Mouse (Mus musculus) regulatory T cell (primary cell): ENCODE measurements around the gene Hck.

Experiments
- in situ Hi-C: fragments of 300-600 bp; cut with MboI, MseI; formaldehyde crosslinking; loops from one replicate; pipeline ENCODE4 v1.15.1; 2025; ENCODE audit warnings: high pct_unique_total_duplicates

Hck gene

DNA sequence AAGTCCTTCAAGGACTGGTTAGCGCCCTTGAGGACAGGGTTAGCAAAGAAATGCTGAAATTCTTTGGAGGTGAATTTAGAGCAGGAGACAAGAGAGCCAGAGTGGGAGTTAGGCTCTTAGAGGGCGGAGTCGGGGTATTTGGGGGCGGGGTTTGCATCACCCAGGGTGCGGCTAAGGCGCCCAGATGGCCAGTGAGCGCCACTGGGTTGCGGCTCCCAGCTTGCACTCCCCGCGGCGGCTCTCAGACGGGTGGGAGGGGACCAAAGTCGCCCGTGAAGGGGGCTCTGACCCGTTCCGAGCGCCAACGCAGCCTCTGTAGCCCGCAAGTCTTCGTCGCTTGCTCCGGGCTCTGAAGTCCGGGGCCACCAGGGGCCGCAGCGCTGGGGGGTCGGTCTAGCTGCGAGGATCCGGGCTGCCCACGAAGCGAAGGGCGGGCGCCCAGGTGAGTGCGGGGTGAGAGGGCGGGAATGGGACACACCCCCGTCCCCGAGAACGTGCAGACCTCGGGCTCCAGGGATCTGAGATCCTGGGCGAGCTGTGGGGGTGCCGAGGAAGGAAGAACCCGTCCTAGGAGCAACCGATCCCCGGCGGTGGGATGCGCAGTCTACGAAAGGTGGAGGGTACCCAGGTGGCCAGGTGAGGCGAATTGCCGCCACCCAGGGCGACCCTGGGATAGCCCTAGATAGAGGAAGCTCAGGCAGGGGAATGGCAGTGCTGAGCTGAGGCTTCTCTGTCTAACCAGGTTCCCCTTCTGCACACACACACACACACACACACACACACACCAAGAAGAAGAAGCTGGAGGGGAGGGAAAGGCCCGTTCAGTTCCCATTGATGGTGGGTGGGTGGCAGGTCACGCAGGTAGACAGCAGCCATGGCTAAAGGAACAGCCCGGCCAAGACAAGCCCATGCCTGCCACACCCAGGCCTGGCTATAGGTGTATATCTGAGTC lies at the start of gene Hck:
Gene Hck (plus strand): TSS at position 156 of the 952 bp plus-strand sequence.
- in situ Hi-C loops, result no loop called here

DNA sequence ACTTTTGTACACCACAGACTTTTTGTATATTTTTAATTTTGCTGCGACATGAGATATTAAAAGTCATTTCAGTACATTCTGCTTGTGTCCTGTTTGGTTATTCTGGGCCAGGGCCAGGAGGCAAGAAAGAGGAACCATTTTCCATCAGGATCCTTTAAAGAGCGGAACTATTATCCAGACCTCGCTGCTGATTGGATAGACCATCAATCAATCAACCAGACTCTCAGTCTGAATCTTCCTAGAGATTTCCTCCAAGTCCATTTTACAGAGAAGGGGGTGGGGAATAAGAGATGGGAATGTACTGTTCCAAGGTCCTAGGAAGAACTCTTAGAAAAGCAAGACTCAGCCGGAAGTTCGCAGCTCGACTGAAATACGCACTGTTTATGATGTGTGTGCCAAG lies 48.1 kb upstream of the Hck start:
- in situ Hi-C loops, result no loop called here

GRCm38 (mm10) chr2:153063394-153063793 lies 44.9 kb upstream of the Hck start:
- in situ Hi-C loops, result no loop called here

DNA sequence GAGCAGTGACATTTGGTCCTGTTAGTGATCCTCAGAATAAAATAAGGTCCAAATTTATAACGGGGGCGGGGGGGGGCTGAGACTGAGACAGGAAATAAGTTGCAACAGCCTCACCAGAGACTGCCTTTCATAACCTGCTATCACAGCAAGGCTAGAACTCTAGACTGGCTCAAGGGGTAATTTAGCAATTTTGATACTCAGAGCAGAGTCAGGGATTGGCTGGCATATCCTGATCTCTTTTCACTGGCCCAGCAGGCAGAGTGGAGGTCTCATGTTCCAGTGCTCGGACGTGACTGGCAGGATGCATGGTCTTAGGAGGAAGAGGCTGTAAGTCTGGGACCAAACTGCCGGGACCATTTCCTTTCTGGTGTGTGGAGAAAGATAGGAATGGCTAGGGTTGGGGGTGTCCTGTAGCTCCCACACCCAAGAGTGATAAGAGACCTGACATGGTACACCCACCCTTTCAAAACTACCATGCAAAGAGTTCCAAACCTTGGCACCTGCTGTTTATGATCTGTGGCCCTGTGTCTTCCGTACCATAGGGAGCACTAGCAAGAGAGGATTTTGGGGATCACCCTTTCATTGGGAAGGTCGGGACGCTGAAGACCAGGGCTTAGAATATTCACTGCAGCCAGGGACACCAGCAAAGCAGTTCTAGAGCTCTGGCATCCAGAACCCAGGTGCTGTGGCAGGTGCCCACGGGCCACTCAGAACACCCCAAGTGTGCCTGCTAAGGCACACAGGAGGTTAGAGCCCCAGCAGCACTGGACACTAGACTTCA lies 43.9 kb upstream of the Hck start:
- in situ Hi-C loops, result no loop called here

DNA sequence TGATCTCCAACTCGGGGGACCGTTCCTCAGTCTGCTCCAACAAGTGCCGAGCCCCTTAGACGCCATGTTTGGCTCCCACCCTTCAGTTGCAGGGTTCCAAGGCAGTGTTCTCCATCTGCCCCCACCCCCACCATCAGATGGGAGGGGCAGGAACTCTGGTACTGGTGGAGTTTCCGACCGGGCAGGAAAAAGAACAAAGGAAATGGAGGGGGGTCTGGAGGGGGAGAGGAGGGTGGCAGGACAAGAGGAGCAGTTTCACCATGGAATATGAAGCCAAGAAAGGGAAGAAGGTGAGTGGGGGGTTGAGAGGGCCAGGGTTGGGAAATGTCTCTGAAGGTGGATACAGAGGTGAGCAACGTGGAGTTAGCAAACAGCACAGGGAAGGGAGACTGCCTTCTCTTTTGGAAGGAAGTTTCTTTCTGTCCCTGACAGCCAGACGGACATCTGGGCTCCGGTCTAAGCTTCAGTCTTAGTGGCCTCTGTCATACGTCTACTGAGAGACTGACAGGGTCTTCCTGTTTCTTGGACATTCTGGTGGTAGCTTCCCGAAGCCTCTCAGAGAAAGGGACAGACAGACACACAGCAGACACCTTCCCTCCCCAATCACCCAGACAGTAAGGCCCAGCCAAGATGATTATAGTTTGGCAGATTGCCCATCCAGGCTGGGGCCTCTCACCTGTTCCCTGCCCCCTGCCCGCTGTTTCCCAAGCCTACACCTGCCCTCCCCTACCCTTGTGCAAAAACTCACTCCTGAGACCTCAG lies 42.3 kb upstream of the Hck start, which contains the start of gene Ccm2l:
Gene Ccm2l (plus strand): TSS at position 209 of the 762 bp plus-strand sequence.
- in situ Hi-C loops, result no loop called here

GRCm38 (mm10) chr2:153066991-153067390 lies 41.3 kb upstream of the Hck start:
- in situ Hi-C loops, result no loop called here

GRCm38 (mm10) chr2:153070762-153071490 lies 37.3 kb upstream of the Hck start:
- in situ Hi-C loops, result loop anchor here (5.0 kb wide), 1 partner anchor 346 kb away; no protein-coding TSS in a partner anchor

DNA sequence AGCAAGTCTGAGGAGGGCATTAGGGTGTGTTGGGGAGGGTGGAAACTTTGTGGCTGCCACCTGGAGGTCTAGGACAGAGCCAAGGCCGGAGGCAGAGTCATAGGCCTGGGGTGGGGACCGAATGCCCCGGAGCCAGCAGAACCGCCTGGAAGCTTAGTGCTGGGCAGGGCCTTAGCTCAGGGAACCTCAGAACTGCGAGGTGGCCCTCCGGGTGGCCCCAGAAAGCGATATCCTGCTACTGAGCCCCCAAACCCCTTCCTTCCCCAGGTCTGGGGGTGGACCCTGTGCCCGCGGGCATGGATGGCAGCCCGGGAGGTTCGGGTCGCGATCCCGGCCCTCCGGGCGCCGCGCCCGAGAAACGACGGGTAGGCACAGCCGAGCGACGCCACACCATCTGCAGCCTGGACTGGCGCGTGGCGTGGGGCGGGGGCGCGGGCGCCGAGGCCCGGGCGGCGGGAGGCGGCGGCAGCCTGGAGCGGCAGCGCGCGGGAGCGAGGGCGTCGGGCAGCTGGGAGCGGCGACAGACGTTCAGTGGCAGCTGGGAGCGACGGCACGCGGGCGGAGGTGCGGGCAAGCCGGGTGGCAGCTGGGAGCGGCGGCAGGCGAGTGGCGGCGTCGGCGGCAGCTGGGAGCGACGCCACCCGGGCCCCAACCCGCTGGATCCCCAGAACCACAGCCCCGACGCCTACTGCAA lies 36.6 kb upstream of the Hck start:
- in situ Hi-C loops, result loop anchor here (5.0 kb wide), 1 partner anchor 346 kb away; no protein-coding TSS in a partner anchor

DNA sequence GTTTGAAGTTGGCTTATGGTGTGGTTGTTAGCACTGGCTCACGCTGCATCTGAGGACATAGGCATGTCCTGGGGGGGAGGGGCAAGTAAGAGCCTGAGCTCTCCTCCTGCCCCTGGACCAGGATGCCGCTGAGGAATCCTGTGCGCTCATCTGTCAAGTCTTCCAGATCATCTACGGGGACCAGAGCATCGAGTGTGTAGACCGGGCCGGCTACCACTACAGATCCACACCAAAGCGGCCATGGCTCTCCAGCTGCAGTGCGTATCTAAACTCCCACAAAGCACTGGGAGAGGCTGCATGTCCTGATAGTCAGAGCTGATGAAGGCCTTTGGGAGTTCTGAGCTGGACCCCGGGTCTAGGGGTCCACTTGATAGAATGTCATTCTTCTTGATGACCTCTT lies 33.6 kb upstream of the Hck start:
- in situ Hi-C loops, result loop anchor here (5.0 kb wide), 1 partner anchor 343 kb away; no protein-coding TSS in a partner anchor

DNA sequence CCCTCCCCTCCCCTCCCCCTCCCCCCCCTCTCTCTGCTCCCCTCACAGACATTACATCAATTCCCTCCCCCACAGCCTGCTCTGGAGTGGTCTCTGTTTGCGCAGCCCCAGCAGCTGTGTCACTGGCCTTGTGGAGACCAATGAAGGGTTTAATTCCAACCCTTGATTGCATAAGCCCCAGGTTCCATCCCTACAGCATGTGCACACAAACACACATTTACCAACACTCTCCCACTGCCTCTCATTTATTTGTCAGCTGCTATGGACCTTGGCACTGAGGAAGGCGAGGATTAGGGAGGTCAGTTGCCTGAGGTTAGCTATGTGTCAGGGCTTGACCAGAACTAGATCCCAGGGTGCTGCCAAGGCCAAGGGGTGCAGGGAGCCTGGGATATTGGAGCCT lies 32.3 kb upstream of the Hck start:
- in situ Hi-C loops, result no loop called here

DNA sequence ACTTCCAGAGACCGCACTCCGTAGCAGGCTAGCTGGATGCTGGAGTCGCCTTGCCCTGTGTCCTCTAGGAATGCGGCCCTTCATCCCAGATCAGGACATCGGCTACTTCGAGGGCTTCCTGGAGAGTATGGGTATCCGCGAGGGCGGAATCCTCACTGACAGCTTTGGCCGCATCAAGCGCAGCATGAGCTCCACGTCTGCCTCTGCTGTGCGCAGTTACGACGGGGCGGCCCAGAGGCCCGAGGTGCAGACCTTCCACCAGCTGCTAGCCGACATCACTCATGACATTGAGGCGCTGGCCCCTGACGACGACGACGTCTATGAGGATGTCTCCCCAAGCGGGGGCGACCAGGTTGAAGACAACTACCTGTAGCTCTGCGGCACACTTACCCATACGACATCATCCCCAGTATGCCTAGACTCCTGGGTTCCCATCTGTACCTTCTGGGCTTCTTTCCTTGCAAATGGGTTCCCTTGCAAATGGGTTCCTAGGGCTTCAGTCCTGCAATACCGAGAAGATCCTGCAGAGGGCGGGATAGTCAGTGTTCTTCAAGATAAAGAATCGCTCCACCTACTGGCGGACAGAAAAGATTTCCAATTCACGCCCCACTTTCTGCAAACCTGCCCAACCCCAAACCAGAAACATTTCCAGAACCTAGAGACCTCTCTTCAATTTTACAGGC lies 27.3 kb upstream of the Hck start:
- in situ Hi-C loops, result loop anchor here (5.0 kb wide), 1 partner anchor 61 kb away; no protein-coding TSS in a partner anchor

- in situ Hi-C loops, result loop anchor here (5.0 kb wide), 1 partner anchor 60 kb away; no protein-coding TSS in a partner anchor
Observed at GRCm38 (mm10) chr2:153081866-153082265, 26.4 kb upstream of the Hck start.

- in situ Hi-C loops, result loop anchor here (5.0 kb wide), 1 partner anchor 59 kb away; no protein-coding TSS in a partner anchor
Observed at GRCm38 (mm10) chr2:153083275-153083674, 25.0 kb upstream of the Hck start.

DNA sequence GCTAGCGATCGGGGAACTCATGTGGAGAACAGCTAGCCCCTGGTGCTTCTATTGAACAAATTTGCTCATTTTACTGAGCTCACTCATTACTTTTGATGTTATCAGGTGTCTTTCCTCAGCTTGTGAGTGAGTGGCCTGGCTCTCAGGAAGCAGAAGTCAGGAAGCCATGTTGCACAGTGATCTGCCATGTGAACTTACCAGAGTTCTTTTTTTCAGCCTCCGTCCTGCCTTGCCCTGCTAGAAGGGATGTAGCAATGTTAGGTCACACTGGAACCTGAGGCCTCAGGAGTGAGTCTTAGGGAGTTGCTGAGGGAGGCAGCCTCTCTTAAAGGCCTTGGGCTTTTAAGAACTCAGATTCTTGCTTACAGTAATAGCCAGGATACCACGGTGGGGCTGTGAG lies 24.4 kb upstream of the Hck start:
- in situ Hi-C loops, result loop anchor here (5.0 kb wide), 1 partner anchor 58 kb away; no protein-coding TSS in a partner anchor

DNA sequence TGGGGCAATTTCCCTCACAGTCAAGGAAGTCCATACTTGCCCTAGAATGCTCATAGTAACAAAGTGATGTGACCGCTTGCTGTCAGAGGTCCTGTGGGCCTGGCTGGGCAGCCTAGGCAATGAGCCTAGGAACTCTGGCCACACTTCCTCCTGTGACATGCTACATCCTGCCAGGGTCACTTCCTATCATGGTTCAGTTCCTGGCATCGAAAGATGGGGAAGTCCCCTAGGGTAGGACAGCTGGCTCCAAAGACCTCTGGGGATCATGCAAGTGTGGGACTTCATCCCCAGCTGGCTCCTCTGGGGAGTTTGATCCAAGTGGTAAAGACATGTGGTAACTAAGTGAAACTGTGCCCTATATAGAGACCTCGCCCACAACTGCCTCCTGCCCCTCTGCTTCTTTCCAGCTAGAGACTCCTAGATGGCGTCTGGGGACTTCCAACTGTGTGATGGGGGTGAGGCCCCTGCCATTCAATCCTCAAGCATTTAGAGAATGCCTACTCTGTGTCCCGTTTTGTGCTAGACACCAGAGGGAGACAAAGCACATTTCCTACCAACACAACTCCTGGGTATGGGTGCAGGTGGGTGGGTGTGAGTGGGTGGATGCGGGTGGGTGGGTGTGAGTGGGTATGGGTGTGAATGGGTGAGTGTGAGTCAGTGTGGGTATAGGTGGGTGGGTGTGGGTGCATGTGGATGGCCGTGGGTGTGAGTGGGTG lies 23.8 kb upstream of the Hck start:
- in situ Hi-C loops, result loop anchor here (5.0 kb wide), 1 partner anchor 58 kb away; no protein-coding TSS in a partner anchor

DNA sequence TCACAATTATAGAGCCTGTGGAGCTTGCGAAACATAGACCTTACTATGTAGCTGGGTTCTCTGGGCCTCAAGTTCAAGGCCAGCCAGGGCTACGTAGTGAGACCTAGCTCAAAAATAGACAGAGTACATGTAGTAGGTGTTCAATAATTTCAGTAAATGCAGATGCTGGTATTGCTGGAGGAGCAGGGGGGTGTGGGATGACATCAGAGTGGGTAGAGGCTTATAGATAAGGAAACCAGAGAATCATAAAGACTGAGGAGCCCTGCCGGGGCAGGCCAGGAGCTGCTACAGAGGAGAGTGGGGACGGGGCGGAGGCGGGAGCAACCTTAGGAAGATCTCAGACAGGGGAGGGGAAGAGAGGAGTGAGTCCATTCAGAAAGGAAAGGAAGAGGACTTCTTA lies 22.7 kb upstream of the Hck start:
- in situ Hi-C loops, result no loop called here

DNA sequence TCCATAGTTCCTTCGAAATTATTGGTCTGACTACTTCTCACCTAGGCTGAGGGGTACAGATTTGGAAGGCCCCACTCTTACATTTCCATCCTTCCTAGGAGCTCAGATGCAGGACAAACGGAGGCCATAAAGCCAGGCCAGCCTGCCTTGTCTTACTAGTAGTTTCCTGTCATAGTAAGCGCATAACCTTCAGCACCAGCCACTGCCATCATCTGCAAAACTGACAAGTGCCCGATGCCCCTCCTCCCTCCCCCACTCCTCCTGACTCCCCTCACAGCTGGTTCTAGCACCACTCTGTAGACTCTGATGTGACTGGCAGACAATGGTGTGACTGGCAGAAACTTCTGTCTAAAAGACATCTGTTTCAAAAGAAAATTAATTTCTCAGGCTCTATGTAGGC lies 22.1 kb upstream of the Hck start:
- in situ Hi-C loops, result no loop called here

GRCm38 (mm10) chr2:153087091-153087490 lies 21.2 kb upstream of the Hck start:
- in situ Hi-C loops, result no loop called here

GRCm38 (mm10) chr2:153089316-153089715 lies 19.0 kb upstream of the Hck start:
- in situ Hi-C loops, result no loop called here
